Mouse (Mus musculus) embryonic facial prominence, embryonic 14.5 days (tissue): ENCODE results near the gene Inppl1. TPM values are rescaled to one million over a fixed set of nuclear protein-coding genes. Genes with fewer than 3 reads are reported as not detected.

Source experiments
- microRNA-seq: library from miRNA; unstranded; fragments of <30 nt; microRNA quantifications from one replicate; pipeline ENCODE4, GENCODE M21; 2016; ENCODE audit warnings: borderline number of aligned reads
- polyA plus RNA-seq: library from polyadenylated mRNA; unstranded; fragments of >200 nt; fragmentation: Nextera tagmentation; extraction: Ambion mirVana; gene quantifications from 2 replicates; pipeline ENCODE4 v1.2.1, GENCODE M21; 2014

Inppl1 gene
- polyA plus RNA-seq, 1 experiment from 2014 or later, result 34.3 TPM

Small RNA genes lying within 50 kb of the gene (microRNA-seq; reads per million reads assigned to microRNA genes)
- gene Gm22655, result not detected

Other genes with a start within 250 kb of the Inppl1 start
- gene Clpb, start 174.6 kb downstream of the Inppl1 start, polyA plus RNA-seq, result 37.5 and 48.5 TPM in 2 replicates
- 1.5 and 1.7 TPM in 2 replicates for gene Phox2a, start 19.9 kb downstream of the Inppl1 start, polyA plus RNA-seq
- gene Folr2, start 19.0 kb upstream of the Inppl1 start, polyA plus RNA-seq, result 3.9 and 4.0 TPM in 2 replicates
- 60.8 and 62.0 TPM in 2 replicates for gene Anapc15, start 25.5 kb upstream of the Inppl1 start, polyA plus RNA-seq
- 1.4 and 4.5 TPM in 2 replicates for gene Folr1, start 32.6 kb upstream of the Inppl1 start, polyA plus RNA-seq
- 147 and 160 TPM in 2 replicates for gene Lamtor1, start 67.7 kb upstream of the Inppl1 start, polyA plus RNA-seq
- gene Tomt, start 68.1 kb upstream of the Inppl1 start, polyA plus RNA-seq, result 0.22 and 0.37 TPM in 2 replicates
- gene Lrrc51, start 95.7 kb upstream of the Inppl1 start, polyA plus RNA-seq, result 9.3 and 14.2 TPM in 2 replicates
- 88.9 and 97.8 TPM in 2 replicates for gene Numa1, start 95.9 kb upstream of the Inppl1 start, polyA plus RNA-seq
- 2.0 and 3.0 TPM in 2 replicates for gene Il18bp, start 180.5 kb upstream of the Inppl1 start, polyA plus RNA-seq
- gene Rnf121, start 227.2 kb upstream of the Inppl1 start, polyA plus RNA-seq, result 33.5 TPM in 2 replicates
- gene Xndc1, start 227.3 kb upstream of the Inppl1 start, polyA plus RNA-seq, result 14.5 and 17.5 TPM in 2 replicates
- gene Xntrpc, start 227.5 kb upstream of the Inppl1 start, polyA plus RNA-seq, result 0.84 and 1.6 TPM in 2 replicates
- gene Trpc2, start 244.9 kb upstream of the Inppl1 start, polyA plus RNA-seq, result 0.25 TPM in 1 of 2 replicates, not detected in the other